Mouse (Mus musculus) lung, postnatal 4 days (tissue): ENCODE measurements around the gene Gm37240.

Source experiments
- DNase-seq, 2 experiments: peaks; one replicate each; pipeline ENCODE4 v3.0.0; 2021

The Gm37240 gene

DNA sequence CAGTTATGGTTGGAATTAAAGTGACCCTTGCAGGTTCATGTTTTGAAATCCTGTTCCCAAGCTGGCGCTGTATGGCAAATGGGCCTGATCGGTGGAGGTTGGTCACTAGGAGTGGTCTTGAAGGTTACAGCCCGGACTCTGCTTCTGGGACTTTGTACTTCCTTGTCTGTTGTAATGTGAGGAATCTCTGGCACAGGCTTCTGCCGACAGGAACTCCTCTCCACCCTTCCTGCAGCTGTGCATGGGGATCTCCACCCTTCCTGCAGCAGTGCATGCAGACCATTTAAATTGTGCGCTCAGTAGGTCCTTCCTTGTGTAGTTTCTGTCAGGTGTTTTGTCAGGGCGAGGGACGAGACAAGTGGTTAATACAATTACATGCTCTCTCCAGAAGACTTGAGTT lies 1034.4 kb downstream of the Gm37240 start:
- DNase-seq = peak; percentile 57 to 79

DNA sequence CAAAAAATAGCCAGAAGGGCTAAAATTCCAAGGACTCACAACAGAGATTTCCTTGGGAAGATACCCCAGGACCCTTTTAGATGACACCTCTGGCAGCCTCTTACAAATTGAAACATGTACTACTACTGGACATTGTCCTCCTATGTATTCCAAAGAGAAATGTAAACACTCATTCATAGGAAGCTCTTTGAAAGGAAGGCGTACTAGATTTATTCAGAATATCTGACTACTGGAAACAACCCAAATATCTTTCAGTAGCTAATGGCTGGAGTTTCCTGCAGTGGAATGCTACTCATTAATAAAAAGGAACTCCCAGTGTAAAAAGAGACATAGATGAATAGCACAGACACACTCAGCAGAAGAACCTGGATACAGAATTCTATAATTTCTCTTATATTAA lies 1035.5 kb downstream of the Gm37240 start:
- no peak for DNase-seq

DNA sequence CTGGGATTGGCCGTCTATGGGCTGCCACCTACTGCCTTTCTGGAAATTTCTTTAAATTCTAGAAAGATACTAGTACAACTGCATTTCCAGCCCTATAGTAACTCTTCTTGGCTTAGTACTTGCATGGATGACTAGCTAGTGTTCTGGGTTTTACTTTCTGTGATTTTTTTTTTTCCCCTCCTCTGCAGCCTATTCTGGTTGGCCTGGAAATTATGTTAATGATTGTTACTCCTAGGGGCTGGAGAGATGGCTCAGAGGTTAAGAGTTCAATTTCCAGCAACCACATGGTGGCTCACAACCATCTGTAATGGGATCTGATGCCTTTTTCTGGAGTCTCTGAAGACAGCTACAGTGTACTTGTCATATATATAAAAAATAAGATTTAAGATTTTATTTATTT lies 1036.9 kb downstream of the Gm37240 start:
- no peak for DNase-seq

DNA sequence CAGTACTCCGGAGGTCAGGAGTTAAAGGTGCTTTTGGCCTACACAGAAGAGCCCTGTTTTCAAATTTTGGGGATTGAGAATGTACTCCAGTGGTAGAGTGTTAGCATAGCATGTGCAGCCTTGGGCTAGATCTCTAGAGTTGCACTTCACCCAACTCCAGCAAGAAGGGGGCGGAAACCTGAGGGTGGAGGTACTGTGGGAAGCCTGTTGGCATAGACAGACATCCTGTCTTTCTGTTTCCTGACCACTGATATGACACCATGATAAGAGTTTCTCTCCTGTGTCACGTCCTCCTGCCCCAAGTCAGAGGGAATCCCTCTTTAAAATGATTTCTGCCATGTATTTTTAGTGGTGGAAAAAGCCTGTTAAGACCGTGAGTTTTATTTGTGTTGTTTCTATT lies 1038.5 kb downstream of the Gm37240 start:
- peak; percentile 58 to 65 for DNase-seq

DNA sequence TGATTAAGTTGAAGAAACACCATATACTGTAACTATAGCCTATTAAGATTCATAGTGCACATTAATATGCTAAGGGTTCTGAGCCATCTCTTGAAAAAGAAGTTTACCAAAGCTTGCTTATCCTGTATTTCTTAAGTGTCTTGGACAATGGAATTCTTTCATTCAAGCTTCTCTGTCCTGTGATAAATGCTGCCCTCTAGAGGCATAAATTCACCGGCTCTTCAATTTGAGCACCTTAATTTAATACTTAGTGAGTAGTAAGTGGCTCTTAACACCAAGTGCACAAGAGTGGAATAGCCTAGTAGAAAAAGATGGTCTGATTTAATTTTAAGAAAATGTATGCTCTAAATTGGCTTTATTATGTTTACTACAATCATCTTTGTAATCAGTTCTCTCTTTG lies 1043.7 kb downstream of the Gm37240 start:
- DNase-seq = peak in 1 of 2 experiments; percentile 71

DNA sequence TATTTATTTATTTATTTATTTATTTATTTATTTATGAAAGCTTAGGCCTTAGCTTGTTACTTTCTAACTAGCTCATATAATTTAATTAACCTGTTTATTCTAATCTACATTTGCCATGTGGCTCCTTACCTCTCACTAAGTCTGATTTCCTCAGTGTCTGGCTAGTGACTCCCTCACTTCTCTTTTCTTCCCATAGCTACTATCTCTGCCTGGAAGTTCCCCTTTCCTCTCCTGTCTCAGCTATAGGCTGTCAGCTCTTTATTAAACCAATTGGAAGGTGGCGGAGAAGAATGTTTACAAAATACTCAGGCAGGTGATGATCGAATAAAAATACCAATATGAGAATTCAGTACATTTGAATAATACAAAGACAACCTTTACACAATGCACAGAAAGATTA lies 1044.5 kb downstream of the Gm37240 start:
- no peak for DNase-seq

DNA sequence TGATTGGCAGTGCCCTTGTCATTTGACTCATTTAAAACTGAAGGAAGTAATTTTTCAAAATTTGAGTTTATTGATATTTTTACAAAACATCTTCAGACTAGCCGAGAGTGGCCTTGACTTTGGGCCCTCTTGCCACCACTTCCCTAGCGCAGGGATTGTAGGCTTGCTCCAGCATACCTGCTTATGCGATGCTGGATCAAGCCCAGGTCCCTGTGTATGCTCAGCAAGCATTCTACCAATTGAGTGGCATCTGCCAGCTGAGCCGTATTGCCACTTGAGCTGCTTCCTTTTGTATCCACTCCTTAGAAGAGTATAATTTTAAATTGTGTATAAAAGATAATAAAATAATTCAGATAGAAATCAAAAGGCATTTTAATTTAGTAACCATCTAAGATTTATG lies 1046.0 kb downstream of the Gm37240 start:
- DNase-seq = no peak

DNA sequence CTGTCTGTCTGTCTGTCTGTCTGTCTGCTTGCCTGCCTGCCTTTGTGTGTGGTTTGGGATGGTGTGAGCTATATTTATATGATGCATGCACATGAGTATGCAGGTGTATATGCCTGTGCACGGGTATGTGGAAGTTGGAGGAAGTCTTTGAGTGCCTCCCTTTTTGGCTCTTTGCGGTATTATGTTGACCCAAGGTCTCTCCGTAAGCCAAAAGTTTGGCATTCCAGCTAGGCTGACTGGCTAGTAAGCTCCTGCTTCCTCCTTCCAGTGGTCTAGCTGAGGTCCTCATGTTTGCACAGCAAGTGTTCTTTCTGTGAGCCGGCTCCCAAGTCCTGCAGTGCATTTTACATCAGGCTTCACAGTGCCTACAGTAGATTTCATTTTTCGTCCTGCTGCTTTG lies 1047.8 kb downstream of the Gm37240 start:
- DNase-seq = no peak

DNA sequence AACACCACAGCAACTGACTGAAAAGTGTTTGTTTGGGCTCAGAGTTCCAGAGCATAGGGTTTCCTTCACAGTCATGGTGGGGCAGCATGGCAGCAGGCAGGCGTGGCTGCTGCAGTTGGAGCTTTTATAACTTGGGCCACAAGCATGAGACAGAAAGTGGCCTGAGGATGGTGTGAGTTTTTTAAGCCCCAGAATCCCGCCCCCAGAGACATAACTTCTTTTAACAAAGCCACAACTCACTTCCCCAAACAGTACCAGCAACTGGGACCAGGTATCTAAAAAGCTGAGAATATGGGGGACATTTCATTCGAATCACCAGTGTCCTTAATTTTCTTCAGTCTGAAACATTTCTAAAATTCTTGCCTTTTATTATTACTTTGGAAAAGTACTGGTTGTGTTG lies 1049.3 kb downstream of the Gm37240 start:
- DNase-seq = no peak

DNA sequence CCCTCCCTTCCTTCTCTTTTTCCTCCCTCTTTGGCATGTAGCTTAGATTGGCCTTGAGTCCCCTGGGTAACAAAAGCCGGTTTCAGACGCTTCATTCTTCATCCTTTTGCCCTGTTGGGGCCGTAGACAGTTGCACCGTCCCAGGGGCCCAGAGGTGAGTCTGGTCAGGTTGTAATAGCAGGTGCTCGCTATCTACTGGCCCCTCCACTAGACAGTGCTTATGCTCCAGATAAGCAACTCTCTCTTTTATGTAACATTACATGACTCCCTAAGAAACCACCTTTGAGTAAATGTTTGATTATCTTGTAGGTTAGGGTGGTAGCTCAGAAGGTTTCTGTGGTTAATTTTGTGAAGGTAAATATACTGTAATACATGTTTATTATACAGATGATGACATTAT lies 1051.3 kb downstream of the Gm37240 start:
- DNase-seq = no peak

DNA sequence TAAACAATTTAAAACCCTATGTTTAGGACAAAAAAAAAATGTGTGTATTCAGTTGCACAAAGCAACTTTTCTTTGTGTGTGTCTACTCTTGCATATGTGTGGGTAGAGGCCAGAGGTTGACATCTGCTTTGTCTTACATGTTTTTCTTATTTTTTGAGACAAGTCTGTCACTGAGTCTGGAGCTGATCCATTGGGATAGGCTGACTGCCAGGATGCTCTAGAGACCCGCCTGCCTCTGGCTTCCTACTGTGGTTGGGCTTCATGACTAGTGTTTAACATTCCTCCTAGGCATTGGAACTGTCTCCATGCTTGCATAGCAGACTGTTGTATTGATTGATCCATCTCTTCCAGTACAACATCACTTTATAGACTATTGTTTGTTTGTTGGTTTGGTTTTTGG lies 1058.0 kb downstream of the Gm37240 start:
- no peak for DNase-seq

DNA sequence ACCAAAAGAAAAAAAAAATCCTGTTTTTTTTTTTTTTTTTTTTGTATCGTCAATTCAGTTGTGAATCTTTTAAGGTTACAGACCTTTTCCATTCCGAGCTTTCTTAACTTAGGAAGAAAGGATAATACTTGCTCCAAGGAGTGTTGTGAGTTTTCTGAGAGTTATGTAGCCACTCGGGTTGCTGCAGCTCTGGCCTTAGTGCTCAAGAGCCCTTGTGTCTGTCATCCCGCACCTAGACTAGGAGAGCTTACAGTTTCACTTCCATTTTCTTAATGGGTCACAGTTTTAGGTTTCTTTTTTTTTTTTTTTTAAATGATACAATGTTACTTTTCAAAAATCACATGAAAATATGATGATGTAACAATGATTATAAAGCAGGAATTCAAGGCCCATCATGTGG lies 1059.7 kb downstream of the Gm37240 start:
- no peak for DNase-seq

DNA sequence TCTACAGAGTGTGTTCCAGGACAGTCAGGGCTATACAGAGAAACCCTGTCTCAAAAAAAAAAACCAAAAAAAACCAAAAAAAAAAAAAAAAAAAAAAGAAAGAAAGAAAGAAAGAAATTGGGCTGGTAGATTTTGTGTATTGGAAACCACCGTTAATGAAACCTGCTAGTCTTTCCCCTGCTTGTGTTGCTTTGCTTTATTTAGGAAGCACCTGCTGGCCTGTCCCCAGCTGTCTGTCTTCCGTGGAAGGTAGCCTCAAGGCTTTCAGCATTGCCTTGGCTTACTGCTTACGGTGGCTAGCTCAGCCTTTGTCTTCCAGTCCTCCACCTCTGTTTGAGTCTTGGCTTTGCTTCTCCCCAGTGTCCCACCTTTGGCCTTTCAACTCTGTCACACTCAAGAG lies 1060.4 kb downstream of the Gm37240 start:
- no peak for DNase-seq

DNA sequence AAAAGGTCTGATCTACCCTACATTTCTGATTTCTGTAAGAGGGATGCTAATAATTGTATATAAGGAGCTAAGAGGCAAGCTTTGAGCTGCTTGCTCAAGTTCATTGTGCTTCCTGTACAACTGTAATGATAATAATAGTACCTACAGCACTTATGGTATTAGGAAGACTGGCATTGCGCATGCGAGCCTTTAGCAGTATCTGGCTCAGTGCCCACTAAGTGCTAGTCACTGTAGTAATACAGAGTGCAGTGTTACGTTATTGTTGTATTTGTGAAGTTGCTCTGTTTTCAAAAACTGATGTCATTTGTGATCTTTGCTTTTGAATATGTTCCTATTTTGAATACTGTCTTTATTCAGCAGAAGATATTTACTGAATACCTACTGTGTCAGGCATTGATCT lies 1060.9 kb downstream of the Gm37240 start:
- DNase-seq = peak in 1 of 2 experiments; percentile 24

DNA sequence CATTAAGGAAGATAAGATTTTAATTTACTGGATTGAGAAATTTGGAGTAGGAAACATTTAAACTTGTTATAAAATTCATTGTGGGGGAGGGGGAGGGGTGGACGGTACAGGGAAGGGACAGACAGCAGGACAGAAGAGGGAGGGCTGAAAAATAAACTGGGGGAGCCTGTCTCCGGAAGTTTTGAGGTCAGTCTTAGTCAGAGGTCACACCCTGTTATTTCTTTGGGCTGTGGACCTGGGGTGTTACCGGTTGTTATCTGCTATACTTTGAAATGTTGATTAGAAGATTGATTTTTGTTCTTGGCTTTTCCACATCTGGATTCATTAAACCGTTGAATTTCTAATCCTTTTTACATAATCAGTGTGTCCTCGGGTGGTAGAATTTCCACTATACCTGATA lies 1061.3 kb downstream of the Gm37240 start:
- no peak for DNase-seq

DNA sequence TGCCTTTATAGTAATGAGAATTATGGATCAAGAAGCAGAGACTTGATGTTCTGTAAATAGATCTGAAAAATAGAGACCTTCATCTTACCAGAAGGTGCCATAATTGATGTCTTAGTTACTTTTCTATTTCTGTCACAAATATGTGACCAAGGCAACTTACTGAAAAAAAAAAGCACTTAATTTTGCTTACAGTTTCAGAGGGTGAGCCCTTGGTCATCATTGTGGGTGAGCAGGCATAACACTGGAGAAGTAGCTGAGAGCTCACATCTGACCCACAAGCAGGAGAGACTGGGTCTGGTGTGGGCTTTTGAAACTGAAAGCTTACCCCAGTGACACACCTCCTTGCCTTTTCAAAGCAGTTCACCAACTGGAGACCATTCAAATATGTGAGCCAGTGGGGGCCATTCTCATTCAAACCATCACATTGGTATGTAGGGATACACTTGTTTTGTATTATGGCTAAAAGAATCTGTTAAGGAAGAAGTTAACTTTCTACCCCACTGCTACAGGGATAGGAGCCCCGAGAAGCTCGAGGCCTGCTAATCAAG lies 1066.6 kb downstream of the Gm37240 start:
- DNase-seq = no peak

DNA sequence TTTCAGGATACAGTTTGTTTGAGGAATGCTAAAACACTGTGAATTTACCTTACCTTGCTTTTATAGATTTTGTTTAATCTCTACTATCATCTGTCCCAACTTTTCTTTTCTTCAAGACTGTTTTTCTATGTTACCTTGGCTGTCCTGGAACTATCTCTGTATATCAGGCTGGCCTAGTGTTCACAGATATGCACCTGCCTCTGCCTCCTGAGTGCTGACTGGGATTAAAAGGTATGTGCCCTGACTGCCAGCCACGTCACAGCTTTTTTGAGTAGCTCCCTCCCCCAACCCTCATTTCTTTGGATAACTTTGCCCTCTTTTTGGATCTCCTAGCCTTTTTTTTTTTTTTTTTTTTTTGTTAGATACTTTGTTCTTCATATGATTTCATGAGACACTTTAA lies 1070.4 kb downstream of the Gm37240 start:
- no peak for DNase-seq

DNA sequence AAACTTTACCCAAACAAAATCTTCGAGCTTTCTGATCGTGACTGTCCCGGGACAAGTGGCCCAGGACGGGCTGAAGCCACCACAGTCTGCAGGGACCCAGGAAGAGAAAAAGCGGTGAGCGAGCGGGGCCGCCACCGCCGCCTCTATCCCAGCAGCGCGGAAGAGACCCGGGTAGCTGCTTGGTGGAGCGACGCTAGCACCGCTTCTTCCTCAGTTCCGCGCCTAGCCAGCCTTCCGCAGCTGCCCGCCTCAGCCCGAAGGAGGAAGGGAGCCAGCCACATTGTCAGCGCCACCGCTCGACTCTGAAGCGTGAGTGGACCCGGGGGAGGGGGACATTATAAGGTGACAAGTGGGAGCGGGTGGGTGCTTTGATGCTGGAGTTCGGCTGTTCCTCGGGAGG lies 1071.9 kb downstream of the Gm37240 start:
- peak; percentile 66 to 75 for DNase-seq

DNA sequence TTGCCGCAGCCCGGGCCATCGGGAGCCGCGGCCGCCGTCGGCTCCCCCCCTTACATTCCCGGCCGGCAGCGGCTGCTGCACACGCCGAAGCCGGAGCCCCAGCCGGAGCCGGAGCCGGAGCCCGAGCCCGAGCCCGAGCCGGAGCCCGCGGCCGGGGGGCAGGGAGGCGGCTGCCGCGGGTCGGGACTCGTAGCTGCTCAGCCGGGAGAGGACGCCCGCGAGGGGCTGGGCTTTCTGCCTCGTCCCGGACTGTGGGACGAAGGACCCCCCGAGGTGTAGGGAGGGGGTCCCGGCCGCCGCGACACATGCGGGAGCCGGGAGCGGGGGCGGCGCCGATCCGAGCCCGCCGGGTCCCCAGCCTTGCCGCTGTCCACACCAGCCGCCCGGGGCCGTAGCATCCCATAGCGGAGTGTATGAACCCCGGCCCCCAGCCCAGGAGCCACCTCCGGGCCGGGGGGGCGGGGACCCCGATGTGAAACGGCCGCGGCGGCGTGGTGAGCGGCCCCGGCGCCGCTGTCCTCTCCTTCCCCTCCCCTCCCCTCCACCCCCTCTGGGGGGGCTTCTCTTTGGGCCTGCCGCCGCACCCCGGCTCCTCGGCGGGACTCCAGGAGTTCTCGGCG lies 1072.4 kb downstream of the Gm37240 start, which contains the start of gene Fbxw7:
TSS of gene Fbxw7 (plus strand) at position 507 of the 620 bp plus-strand sequence.
- peak in 1 of 2 experiments; percentile 34 for DNase-seq

DNA sequence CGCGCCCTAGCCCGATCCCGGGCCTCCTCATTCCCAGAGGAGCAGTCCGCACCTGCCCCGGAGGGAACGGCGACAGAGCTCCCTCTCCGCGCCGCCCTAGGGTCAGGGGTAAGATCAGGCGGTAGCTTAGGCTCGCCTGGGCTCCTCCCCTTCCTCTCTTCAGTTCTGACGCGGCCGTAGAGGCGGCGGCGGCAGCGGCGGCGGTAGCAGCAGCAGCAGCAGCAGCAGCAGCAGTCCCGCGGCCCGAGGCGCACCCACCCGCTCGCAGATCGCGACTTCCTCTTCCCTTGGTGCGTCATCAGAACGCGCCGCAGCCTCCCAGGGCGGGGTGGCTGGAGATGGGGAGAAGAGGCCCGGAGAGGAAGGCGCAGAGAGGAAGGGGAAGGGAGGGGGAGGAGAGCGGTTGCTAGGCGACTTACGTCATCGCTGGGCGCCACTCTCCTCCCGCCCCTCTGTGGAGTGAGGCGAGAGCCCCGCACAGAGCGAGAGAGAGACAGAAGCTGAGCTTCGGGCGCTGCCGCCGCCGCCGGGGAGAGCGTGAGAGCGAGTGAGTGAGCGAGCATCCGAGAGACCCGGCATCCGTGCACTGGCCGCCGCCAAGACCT lies 1073.1 kb downstream of the Gm37240 start:
- DNase-seq = peak; percentile 100

DNA sequence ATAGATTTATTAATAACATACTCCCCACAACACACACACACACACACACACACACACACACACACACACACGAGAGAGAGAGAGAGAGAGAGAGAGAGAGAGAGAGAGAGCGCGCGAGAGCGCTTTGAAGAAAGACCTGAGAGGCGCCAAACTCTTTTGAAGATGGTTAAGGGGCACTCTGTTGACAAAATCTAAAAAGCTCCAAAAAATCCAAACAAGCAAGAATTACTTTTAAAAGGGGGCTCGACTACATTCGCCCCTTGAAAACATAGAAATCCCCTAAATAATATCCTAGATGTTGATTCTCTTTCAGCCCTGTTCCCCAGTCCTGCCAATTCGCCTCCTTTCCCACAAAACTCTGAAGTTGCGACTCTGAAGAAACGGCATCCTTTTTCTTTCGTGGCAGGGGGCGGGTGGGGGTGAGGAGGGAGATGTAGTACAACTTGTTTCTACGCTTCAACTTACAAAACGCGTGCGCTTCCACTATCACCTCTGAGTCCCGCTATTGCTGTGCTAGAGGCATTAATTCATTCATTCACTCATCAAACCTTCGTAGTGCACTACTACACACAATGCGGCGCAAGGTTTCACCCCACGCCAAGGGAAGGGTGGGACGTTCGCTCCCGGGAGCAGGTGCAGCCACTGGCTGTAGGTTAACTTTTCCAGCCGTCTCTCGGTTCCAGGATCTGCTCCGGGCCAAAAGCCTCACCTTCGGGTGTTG lies 1073.7 kb downstream of the Gm37240 start:
- DNase-seq = no peak

DNA sequence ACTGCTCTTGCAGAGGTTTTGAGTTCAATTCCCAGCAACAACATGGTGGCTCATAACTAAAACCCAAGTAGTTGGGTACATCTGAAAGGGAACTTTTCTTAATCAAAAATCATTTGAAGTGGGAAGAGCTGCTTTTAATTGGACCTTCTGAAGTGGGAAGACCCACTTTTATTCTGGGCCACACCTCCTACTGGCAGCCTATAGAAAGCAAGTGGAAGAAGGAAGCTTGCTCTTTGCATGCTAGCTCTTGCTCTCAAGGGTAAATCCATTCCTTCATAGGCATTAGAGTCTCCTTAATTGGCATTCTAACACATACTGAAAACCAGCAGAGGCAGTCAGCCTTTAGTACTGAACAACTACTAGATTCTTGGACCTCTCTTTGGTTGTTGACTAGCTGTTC lies 1076.5 kb downstream of the Gm37240 start:
- DNase-seq = no peak

DNA sequence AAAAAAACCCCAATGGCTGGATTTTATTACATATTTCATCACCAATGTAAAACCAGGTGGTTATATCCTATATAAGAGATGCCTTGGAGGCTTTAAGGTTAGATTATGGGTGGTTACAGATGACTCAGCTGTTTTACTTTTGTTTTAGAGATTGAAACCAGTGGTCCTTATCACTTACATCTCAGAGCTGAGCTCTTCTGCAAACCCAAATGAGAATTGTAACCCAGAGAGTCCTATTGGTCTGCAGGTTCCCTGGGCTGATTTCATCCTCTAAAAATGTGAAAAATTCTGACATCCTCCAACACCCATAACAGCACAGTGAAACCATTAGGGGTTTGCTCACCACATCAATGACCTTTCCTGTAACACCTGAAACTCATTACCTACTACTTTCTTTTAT lies 1078.4 kb downstream of the Gm37240 start:
- DNase-seq = no peak

DNA sequence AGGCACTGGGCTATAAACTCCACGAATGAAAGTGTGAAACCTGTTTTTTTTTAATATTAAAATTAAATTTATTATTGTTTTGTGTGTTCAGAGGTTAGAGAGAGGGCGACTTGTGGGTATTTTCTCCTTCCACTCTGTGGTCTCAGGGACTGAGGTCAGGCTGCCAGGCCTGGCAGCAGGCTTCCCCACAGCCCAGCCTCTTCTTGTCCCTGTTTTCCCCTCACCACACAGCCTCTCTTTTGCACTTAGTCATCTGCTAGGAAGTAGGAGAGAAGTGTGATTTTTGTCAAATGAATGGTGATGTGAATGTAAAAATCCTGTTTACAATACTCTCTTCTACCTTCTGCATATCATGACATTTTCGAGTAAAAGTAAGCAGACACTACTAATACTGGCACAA lies 1079.5 kb downstream of the Gm37240 start:
- no peak for DNase-seq
